Mouse (Mus musculus) urinary bladder, adult 18-20 months (tissue): ENCODE data around the gene Psma7.

Experiments
- DNase-seq, 2 experiments: peaks; one replicate each; pipeline ENCODE4 v3.0.0; 2022; ENCODE audit warnings: low spot score in 2 of 2, mixed read lengths in 2 of 2

Gene Psma7

DNA sequence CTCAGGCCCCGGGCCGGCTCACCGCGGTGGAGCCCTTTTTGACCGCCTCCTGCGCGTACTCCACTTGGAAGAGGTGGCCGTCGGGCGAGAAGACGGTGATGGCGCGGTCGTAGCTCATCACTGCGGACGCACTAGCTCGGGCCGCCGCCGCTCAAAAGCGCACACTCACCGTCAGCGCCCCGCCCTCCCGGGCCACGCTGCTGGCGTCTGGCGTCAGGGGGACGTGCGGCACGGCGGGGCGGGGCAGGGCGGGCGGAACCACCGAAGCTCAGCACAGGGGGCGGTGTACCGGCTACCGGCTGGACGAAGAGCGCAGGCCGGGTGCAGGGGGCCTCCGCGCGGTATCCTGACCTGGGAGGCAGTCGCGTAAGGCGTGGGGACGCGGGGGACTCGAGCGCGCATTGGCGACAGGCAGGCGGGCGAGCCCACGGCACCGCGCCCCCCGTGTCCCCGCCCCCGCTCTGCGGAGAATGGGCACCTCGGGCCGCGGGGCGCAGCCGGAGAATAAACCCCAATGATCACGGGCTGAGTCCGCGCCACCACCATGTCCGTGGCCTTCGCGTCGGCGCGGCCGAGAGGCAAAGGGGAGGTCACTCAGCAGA, at the start of gene Psma7, which contains the start of gene Ss18l1:
Gene Psma7 (minus strand): TSS at position 178 of the 602 bp plus-strand sequence.
Gene Ss18l1 (plus strand): TSS at position 254 of the 602 bp plus-strand sequence.
- DNase-seq: peak; percentile 81 to 85

DNA sequence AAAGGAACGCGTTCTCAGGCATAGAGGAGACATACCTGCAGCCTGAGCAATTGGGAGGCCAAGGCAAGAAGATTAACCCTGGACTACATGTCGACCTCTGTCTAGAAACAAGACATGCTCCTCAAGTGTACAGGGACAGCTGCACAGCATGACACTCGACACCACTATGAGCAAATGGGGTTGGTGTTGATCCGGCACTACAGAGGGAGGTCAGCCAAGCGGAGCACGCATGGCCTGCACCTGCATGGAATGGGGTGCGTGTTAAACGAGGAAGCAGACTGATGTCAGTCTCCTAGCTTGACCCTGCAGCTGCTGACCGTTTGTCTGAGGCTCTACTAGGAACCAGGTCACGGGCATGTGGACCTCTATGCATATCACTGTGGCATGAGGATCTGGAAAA, 48.1 kb upstream of the Psma7 start:
- DNase-seq: no peak

DNA sequence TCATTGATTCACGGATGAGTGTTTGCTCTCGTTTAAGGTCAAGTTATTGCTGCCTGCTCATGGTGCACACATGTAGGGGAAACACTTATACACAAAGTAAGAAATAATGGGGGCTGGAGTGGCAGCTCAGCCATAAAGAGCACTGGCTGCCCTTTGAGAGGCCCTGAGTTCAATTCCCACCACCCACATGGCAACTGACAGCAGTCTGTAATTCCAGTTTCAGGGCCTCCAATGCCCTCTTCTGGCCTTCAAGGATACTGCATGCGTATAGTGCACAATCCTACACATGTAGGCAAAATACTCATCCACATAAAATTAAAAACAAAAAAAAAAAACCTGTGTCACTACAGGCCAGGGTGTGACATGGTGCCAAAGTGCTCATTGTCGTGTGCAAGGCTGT, 45.2 kb upstream of the Psma7 start:
- DNase-seq: no peak

DNA sequence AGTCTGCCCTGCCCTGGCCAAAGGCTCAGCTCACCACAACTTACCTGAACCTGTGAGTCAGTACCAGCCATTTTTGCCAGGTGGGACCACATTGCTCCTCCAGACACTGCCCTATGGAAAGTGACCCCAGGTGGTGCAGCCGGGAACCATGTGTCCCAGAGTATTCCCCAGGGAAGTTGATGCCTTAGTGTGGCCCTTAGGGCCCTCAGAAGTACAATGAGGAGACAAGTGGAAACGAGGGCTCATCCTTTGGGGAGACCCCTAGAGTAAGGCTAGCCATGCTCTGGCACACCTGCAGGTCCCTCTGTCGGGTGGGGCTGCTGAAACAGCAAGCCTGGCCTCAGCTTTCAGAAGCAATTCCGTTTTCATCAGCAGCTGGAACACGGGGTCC, 44.4 kb upstream of the Psma7 start:
- DNase-seq: no peak

DNA sequence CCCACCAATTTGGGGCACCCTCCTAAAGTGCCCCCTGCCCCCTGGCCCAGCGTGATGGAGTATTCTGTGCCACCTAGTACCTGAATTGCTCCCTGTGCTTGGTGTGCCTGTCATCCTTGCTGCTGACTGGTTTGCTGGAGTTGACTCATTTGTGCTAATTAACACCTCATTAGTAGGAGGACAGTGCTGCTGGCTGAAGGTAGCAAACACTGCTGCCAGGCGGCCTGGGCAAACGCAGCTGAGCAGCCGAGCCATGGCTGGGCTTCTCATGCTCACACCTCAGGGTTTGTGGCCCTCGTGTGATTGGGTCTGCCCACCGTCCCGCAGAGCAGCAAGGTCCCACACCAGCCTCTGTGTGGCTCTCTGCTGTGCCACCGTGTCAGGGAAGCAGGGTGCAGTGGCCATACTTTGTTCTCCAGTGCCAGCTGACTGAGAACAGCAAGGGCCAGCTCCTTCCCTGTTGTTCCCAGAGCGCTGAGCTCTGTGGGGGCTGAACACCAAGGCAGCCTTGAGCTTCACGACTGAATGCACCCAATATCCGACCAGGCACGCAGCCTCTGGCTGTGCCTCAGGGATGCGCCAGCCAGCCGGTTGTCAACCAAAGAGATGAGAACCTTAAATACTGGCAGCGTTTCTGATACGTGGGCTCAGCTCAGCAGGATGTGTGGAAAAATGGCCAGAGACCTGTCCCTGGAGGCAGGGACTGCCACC, 43.8 kb upstream of the Psma7 start:
- DNase-seq: no peak

DNA sequence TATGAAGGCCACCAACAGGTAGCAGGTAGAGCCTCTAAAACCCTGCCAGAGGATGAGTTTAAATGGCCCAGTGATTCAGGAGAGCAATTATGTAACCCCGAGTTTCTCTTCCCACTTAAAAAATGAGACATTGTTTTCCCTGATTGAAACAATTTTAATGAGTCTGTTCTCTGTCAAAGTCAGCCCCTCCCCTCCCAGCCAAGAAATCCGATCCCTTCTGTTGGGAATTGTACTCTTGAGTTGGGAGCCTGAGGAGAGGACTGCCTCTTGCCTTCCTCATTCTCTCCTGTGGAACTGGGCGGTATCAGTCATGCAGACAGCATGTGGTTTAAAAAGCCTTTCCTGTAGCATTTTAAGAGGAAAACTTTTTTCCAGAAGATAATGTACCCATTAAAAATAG, 42.3 kb upstream of the Psma7 start:
- DNase-seq: no peak

DNA sequence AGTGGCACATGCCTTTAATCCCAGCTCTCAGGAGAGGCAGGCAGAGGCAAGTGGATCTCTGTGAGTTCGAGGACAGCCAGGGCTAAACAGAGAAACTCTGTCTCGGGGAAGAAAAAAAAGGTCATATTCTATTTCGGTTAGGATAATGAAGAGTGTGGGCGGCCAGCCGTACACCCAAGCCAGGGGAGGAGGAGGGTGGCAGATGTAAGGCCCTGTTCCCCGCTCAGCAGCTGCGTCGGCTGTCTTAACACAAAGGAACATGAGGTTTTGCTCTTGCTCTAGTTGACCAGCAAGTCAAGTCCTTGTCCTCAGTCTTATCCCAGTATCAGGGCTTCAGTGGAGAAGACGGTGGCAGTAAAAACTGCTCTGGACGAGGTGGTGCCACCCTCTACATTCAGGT, 40.8 kb upstream of the Psma7 start:
- DNase-seq: no peak

DNA sequence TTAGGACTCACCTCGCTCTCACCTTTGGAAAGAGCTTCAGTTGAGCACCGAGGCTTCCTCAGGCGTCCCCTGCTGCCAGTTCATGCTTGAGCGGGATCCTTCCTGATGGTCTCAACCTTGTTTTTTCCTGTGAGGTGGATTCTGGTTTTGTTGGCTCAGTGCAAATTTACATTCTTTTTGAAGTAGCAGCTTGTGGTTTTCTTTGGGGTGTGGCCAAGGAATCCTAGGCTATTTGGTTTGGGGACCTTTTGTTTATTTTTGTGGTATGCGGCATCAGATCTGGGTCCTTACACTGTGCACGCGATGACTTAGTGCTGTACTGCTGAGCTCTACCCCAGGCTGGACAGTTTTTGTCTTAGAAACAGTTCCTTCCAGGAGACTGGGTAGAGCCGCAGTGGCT, 38.4 kb upstream of the Psma7 start:
- DNase-seq: no peak

DNA sequence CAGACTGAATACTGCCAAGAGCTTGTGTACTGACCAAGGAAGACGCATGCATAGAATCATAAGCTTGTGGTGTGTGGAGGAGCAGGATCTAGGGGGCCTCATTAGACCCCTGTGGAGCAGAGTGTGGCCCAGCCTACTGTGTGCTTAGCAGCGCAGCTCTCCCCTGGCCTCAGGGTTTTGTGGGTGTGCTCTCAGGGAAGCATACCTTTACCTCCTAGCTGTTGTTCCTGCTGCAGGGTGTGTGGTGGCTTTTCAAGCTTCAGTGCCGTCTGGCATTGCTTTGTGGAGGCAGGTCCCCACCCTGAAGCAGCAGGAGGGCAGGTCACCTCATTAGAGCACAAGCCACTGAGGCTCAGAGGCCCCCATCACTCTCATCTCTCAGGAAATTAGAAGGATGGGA, 35.4 kb upstream of the Psma7 start:
- no peak for DNase-seq

DNA sequence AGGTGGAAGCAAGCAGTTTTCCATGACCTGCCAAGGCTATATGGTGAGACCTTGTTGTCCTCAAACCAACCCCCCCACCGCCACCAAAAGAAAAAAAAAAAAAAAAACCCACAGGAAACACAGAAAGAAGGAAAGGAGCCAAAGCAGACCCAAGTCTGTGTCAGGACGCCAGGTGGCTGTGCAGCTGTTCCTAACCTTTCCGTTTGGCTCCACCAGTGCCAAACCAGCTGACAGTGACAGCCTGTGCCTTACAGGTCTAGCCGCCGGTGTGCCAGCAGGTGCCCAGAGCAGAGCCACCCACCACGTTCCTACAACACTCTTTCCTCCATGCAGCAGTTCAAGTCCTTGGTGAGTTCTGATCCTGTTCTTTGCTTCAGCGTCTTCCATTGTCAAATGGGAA, 30.7 kb upstream of the Psma7 start:
- no peak for DNase-seq

DNA sequence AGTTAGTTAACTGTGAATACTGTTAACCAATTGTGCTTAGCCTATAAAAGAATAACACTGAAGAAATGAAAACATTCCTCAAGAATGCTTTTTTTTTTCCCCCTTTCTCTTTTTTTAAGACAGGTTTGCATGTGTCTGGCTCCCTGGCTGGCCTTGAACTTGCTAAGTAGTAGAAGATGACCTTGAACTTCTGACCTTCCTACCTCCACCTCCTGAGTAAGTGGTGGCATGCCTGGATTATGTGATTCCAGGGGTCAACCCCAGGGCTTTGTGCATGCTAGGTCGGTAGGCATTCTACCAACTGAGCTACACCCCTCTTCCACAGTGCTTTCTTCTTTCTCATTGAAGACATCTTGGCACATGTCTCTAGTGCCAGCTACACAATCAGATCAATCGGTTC, 29.4 kb upstream of the Psma7 start:
- DNase-seq: no peak

DNA sequence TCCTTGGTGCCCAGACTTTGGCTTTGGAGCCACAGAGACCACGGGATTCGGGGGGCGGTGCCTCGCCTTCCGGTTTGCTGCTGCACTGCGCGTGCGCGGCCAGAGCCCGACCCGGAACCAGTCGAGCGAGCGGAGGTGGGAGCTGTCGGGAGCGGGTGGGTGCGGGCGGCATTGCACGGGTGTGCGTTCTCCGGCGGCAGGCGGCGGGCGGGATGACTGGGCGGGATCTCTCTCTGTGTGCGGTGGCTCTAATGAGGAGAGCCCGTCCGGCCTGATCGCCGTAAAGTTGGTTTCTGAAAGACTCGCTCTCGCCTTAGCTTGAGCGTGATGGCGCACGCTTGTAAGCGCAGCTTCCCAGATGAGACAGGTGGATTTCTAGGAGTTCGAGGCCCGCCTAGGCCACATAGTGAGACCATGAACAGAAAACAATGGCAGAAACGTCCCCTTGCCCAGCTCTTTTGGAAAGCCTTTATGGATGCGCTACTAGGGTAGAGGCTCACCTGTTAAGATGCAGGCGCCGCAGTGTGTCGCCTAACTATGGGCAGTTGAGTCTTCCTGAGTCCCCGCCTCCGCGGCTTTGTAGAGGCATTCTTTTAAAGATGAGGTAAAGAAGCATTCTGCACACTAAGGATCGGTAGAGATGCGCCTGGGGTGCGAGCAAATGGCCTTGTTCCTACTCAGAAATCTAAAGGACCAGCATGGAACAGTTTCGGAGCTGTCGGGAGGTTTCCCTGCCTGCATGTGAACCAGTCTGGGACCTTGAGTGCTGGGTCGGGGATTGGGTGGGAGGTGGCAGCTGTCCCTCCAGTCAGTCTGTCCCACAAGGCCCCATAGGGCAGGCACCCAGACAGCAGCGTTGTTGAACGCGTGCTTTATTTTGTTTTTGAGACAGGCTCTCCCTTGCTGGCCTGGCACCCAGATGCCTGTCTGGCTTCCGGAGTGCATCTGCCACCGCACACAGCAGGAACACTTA, 28.5 kb upstream of the Psma7 start, which contains the start of gene Mtg2:
Gene Mtg2 (plus strand): TSS at position 108 of the 973 bp plus-strand sequence.
- peak; percentile 94 to 95 for DNase-seq

DNA sequence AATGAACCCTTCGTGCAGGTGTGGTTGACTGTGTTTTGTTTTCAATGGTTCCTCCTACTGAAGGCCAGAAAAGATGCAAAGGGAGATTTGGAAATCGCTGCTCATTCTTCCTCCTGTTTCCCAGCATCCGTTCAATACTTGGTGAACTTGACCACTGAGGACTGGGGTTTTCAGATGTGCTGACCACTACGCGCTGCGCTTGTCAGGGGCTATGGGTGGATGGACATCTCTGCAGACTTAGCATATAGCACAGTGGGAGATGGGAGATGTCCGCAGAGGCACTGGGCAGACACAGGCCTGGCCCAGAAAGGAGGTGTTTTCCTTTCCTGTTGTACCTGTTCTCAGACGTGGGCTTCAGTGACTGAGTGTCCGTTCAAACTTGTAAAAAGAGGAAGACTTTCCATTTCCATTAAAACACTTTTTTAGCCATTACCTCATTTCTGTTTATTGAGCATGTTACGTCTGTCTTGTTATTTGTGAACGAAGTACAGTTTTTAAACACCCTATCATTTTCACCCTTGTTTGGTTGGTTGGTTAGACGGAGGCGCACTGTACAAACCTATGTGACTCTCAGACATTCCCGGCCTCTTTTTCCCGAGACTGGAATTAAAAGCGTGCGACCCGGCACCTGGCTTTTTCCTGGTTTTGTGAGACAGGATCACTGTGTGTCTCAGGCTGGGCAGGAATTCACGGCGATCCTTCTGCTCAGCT, 27.7 kb upstream of the Psma7 start:
- no peak for DNase-seq

DNA sequence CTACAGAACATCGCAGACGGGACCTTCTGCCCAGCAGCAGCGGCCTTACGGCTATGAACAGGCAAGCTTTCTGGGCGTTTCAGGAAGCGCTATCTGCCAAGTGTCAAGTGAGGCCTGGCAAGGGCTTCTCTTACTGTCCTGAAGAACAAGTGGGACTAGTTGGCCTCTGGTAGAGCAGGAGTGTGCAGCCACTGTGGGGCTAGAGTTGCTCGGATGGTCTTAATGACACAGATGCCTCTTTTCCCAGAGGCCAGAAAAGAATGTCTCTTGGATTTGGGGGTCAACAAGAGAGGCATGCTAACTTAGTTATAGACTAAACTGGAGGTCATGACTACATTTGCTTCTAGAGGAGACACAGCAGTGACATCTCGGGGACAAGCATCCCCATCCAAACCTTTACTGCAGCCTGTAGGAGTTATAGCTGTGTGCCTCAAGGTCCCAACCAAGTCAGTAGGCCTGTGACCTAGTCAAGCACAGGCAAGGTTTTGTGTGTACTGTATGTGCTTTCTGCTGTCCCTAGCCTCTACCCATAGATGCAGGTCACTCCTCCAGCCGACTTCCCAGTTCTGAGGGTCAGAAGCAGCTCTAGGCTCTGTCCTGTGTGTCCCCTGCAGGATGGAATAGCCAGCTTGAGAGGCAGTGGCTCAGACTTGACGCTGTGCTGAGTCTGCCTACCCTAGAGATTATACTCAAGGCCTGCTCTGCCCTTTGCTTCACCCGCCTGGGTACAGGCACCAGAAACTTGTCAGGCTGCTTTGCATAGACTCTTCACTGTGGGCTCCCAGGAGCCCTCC, 21.3 kb upstream of the Psma7 start:
- no peak for DNase-seq

DNA sequence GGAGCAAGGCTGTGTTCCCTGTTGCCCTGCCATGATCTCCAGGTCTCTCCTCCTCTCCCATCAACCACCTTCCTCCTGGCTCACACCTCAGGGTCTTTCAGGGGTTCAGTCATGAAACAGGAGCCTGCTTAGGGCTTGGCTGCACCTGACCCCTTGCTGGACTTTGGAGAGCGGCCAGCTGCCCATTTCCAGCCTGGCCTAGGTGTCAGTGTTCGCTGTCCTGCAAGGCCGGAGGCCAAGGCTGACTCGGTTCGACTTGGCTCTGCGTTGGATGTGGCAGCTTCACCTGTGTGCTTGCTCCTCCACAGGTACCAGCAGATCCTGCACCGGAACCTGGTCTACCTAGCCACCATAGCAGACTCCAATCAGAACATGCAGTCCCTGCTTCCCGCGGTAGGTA, 10.8 kb upstream of the Psma7 start:
- DNase-seq: no peak

DNA sequence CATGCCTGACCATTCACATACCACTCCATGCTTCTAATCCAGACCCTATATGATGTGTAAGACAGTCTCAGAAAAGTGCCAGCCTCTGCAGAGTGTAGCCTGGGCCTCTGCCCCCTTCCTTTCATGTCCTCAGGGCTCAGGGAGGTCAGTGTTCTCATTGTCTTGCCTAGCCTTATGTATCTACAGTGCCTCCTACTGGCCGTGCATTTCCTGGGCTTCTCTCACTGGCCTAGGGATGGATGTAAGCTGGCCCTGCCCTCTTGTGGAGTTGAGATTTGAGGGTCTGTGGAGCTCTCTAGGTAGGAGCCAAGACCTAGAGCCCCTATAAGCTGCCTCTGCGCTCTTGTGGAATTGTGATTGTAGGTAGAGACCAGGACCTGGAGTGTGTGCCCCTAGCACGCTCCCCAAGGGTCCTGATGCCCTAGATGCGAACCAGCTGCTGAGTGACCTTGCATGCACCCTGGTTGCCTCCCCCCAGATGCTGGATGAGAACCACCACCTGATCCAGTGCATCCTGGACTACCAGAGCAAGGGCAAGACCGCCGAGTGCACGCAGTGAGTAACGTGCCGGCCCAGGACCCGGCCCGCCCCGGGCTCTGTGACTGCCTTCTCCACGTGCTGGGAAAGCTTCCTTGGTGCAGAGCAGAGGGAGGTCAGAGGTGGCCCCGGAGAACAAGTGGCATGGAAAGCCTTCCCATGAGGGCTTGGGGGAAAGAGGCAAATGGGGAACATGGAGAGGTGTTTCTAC, 9.9 kb upstream of the Psma7 start:
- DNase-seq: no peak

DNA sequence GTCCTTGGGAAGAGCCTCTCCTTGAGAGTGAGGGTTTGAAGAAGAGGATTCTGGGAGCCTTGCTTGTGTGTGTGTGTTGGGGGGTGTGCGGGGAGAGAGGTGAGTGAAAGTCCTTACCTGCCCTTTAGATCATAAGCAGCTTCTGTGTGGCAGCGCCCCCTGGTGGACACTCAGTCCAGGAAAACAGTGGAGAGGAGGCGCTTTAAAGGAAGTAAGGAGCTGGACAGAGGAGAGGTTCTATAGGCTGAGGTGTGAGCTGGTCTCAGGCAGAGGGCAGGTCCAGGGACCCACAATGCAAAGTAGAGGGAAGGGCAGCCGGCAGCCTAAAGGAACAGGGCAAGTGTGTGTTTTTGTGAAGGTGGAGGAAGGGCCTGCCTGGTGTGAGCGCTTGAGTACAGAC, 8.8 kb upstream of the Psma7 start:
- peak; percentile 59 to 60 for DNase-seq

DNA sequence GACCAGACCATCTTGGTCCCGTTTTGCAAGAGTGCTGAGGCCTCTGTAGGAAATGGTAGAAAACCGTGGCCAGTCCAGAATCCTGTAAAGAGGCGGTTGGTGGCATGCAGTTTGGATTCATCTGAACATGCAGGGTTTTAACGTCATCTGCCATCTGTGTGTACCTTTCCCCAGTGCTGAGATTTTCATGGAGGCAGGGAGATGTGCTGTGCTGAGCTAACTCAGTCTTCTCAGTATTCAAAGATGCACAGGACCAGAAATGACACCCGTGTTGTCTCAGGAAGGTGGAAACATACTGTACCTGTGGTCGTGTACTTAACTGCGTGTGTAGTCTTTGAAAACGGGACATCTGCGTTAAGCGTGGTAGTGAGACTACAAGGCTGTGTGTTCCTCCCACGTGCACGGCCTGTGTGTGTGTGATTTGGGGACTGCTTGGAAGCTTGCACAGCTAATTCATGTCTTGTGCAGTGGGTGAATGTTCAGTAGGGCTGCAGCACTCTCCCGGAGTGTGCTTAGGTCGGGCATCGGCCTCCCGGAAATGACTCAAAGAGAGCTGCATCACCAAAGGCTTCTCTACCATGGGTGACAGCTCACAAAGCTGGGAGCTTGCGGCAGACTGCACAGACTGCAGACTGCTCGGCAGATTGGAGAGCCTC, 5.9 kb upstream of the Psma7 start:
- no peak for DNase-seq

DNA sequence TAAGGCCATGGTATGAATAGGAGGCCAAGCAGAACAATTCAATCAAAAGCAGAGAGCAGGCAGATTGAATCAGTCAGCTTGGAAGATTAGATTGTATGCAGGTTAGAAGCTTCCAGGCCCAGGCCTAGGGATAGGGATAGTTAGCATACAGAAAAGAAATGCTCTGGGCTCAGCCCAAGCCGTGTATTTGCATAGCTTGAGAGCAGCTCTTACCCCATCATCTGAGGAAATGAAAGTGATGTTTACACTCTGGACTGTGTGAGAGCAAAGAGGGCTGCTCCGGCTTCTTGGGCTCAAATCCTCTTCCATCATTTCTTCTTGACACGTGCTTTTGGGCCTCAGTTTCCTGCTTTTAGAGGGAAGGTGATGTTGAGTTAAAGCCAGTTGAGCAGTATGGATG, 5.3 kb upstream of the Psma7 start:
- DNase-seq: no peak

DNA sequence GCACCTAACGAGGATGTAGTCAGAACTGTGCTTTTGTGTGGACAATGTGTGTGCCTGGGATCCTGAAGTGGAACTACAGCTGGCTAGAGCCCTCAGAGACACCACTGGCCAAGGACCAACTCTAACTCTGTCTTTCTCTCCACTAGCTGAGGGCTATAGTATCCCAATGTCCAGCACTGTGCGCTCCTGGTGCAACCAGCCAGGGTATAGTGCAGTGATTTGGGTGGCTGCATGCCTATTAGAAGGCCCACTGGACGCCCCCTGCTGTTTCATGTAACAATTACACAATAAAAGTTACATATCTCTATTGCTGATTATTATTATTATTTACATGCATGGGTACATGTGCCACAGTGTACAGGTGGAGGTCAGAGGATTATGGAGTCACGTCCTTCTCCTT, 3.0 kb upstream of the Psma7 start:
- DNase-seq: no peak
